Mouse (Mus musculus): ENCODE data around the gene Mfsd13b. TPM values are rescaled to one million over a fixed set of nuclear protein-coding genes. Genes with fewer than 3 reads are reported as not detected.

Mfsd13b gene
- polyA plus RNA-seq, 1 experiment from 2014 or later, result 0.37 TPM

DNA sequence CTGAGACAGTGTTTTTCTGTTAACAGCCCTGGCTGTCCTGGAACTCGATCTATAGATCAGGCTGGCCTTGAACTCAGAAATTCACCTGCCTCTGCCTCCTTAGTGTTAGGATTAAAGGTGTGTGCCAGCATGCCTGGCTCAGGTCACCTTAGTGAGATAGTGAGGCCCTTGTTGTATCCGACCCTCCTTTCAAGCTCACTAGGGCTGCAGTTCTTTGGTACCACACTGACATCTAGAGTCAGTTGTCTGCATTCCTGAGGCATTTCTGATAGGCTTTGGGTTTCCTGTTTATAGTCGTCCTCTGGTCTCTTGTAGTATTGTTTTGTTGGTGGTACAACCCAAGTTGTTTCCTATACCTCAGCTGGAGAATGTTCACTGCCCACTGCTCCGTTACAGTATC lies 82.0 kb downstream of the Mfsd13b start:
- no peak overlapping the region for H3K27ac ChIP-seq
- H3K4me3 ChIP-seq, result no peak overlapping the region
- no peaks in the 10 kb centered on the region for H3K4me1 ChIP-seq (replicated peaks)
- H3K9me3 ChIP-seq, result no peaks in the 10 kb centered on the region
- H3K36me3 ChIP-seq, result peaks cover 51% of the 10 kb centered on the region
- no peak for DNase-seq (ENCODE audit: low spot score)
- WGBS, result 69% methylated on average over 4 of the region's 4 CpGs
- no peaks in the 10 kb centered on the region for H3K27me3 ChIP-seq (ENCODE audit: insufficient read depth, poor library complexity, severe bottlenecking)

Other genes starting within 250 kb of the Mfsd13b start
- 0.49 and 1.3 TPM in 2 replicates for gene Vwa3a, start 243.2 kb upstream of the Mfsd13b start, polyA plus RNA-seq (2016; fragmentation: Nextera tagmentation; extraction: Ambion mirVana)
- not detected in 2 replicates for gene Gm5737, start 170.1 kb upstream of the Mfsd13b start, polyA plus RNA-seq (2016; fragmentation: Nextera tagmentation; extraction: Ambion mirVana)
- 26.9 and 30.1 TPM in 2 replicates for gene Eef2k, start 139.7 kb upstream of the Mfsd13b start, polyA plus RNA-seq (2016; fragmentation: Nextera tagmentation; extraction: Ambion mirVana)
- 31.2 and 41.0 TPM in 2 replicates for gene Polr3e, start 64.8 kb upstream of the Mfsd13b start, polyA plus RNA-seq (2016; fragmentation: Nextera tagmentation; extraction: Ambion mirVana)
- gene Cdr2, start 197 bp upstream of the Mfsd13b start, polyA plus RNA-seq (2016; fragmentation: Nextera tagmentation; extraction: Ambion mirVana), result 14.2 and 14.7 TPM in 2 replicates
- 199 and 215 TPM in 2 replicates for gene Mettl9, start 51.9 kb downstream of the Mfsd13b start, polyA plus RNA-seq (2016; fragmentation: Nextera tagmentation; extraction: Ambion mirVana)
- 1.3 and 1.5 TPM in 2 replicates for gene Igsf6, start 92.1 kb downstream of the Mfsd13b start, polyA plus RNA-seq (2016; fragmentation: Nextera tagmentation; extraction: Ambion mirVana)
- gene Otoa, start 99.1 kb downstream of the Mfsd13b start, polyA plus RNA-seq (2016; fragmentation: Nextera tagmentation; extraction: Ambion mirVana), result 0.10 and 0.65 TPM in 2 replicates